Mouse (Mus musculus) brain, embryonic 14.5 days (tissue): ENCODE measurements around the gene Usf1.

ENCODE experiments used
- CTCF ChIP-seq: fragments of 200-500 bp; IDR thresholded peaks from 2 replicates; pipeline ENCODE4 v1.5.1; 2012; ENCODE audit warnings: inconsistent platforms, mild to moderate bottlenecking, moderate library complexity, borderline replicate concordance; ENCODE audit not compliant: insufficient read depth, insufficient read length; ENCODE audit errors: extremely low read depth
- POLR2A ChIP-seq: fragments of 200-500 bp; IDR thresholded peaks from 2 replicates; pipeline ENCODE4 v1.6.1; 2012; ENCODE audit warnings: mild to moderate bottlenecking, inconsistent platforms, borderline replicate concordance; ENCODE audit not compliant: poor library complexity, insufficient read depth, insufficient read length, severe bottlenecking; ENCODE audit errors: extremely low read depth

DNA sequence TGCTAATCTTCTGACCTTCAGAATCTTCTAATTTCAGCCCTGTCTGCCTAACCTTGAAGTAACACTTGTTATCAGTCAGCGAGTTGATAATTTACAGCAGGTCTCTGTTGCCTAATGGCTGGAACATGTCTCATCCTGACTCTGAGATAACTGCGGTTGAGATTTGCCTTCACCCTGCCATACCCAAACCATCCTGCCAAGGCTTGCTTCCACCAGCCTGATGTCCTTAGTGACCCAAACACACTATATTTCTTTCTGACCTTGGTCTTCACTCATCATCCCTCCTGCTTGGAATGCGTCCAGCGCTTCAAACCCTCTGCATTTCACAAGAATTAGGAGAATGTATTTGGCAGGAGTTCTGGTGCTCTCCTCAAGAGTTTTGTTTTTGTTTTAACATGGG lies 14.0 kb downstream of the Usf1 start:
- no peak for TF ChIP-seq CTCF
- no peak for TF ChIP-seq POLR2A
